Mouse (Mus musculus): Measurements from ENCODE around the gene Hddc3.

Gene Hddc3

DNA sequence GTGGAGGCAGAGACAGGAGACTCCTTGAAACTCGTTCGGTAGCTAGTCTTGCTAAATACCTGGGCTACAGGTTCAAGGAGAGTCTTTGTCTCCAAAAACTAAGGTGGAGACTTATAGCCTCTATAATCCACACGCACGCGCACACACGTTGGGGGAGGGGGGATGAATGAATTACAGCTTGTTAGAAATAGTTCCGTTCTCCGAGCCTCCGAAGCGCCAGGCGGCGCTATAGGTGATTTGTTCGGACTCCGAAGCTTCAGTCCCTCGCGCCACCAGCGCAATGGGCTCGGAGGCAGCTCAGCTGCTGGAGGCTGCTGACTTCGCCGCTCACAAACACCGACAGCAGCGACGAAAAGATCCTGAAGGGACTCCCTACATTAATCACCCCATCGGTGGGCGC is at the start of gene Hddc3:
Gene Hddc3 (plus strand): TSS at position 247 of the 400 bp plus-strand sequence.
- in situ Hi-C loops (cut with MboI; ENCODE audit: low pct_unique_long_range_greater_than_20kb in 1 of 2, low sequenced_read_pairs in 2 of 2, unreplicated experiment in 1 of 2) = loop anchor here in 1 of 2 experiments (5.0 kb wide), 1 partner anchor 34 kb away; no protein-coding TSS in a partner anchor

DNA sequence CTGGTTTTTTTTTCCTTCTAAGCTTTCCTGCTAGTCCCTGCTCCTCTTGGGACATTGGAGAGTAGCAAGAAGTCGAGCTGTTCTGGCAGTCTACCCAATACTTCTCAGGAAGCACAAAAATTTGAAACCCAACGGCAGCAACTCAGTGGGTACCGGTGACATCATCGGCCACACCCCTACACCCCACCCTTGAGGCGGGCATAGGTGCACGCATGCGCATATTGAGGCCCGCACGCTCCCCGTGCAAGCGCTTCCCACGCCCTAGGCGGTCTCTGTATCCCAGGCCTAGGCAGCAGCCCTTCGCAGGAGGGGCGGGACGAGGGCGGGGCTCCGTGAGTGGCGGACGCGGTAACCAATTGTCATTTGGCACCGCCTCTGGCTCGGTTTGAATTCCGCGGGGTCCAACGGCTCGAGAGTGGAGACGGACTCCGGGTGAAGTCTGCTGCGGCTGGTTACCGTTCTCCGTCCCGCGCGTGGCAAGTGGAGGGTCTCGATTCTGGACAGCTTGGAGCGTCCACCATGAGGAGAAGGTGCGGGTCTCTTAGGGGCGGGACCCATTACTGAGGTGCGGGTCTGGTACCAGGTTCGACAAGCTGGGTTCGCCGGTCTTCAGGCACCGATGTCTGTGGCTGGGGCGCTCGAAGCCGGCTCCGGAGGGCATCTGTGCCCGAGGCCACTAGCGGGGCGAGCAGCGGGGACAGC is 48.7 kb upstream of the Hddc3 start, which contains the start of gene Prc1:
Gene Prc1 (plus strand): TSS at position 389 of the 702 bp plus-strand sequence.
- in situ Hi-C loops (cut with MboI; ENCODE audit: low pct_unique_long_range_greater_than_20kb in 1 of 2, low sequenced_read_pairs in 2 of 2, unreplicated experiment in 1 of 2) = no loop called here

DNA sequence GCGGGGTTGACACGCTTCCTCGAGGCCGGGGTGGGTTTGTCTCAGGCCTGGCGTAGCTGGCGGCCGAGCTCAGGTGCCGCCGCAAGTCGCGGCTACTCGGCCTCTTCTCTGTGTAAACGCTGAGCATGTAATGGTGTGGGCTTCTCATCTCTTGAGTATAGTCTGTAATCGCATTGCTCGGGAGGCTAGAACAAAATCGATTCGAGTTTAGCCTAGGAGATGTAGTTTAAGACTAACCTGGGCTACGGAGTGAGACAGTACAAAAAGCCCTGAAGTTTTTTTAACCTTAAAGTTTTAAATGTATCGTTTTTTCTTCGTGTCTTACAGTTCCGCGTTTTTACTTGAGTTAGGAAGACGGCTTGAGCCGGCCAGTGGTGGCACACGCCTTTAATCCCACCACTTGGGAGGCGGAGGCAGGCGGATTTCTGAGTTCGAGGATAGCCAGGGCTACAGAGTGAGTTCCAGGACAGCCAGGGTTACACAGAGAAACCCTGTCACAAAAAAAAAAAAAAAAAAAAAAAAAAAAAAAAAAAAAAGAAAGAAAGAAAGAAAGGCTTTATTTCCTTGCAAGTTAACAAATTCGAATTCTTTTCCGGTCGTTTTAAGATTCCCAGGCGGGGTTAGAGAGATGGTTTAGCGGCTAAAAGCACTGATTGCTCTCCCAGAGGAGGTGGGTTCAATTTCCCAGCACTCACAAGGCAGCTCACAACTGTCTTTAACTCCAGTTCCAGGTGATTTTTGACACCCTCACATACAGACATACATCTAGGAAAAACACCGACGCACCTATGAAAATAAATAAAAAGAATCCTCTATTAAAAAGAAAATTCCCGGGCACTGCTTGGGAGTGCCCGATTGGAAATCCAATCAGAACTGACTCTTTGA is 47.9 kb upstream of the Hddc3 start:
- in situ Hi-C loops (cut with MboI; ENCODE audit: low pct_unique_long_range_greater_than_20kb in 1 of 2, low sequenced_read_pairs in 2 of 2, unreplicated experiment in 1 of 2) = no loop called here

DNA sequence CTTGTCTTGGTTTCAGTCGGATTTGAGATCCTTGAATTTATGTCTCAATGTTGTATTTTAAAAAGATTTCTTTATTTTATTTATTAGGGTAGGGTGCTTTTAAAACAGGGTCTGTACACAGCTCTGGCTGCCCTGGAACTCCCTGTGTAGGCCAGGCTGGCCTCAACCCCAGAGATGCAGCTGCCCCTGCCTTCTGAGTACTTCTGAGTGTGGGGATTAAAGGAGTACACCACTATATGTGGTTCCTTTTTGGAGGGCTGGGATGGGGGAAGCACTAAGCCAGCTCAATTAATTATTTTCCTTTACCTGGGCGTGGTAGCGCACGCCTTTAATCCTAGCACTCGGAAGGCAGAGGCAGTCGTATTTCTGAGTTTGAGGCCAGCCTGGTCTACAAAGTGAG is 46.4 kb upstream of the Hddc3 start:
- in situ Hi-C loops (cut with MboI; ENCODE audit: low pct_unique_long_range_greater_than_20kb in 1 of 2, low sequenced_read_pairs in 2 of 2, unreplicated experiment in 1 of 2) = no loop called here

DNA sequence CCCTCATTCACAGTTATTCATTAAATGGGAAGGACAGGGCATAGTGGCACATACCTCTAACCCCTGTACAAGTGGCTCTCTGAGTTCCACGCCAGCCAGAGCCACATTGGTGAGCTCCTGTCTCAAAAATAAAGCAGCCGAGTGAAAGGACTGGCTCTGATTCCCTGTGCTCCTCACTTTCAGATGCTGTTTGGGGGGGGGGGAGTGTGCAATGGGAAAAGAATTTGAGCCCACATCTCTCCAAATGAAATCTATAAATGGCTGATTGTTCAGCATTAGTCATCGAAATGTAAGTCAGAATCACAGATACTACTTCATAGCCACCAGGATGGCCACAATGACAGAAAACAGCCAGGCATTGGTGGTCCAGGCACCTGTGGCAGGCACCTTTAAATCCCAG is 45.9 kb upstream of the Hddc3 start:
- in situ Hi-C loops (cut with MboI; ENCODE audit: low pct_unique_long_range_greater_than_20kb in 1 of 2, low sequenced_read_pairs in 2 of 2, unreplicated experiment in 1 of 2) = no loop called here

DNA sequence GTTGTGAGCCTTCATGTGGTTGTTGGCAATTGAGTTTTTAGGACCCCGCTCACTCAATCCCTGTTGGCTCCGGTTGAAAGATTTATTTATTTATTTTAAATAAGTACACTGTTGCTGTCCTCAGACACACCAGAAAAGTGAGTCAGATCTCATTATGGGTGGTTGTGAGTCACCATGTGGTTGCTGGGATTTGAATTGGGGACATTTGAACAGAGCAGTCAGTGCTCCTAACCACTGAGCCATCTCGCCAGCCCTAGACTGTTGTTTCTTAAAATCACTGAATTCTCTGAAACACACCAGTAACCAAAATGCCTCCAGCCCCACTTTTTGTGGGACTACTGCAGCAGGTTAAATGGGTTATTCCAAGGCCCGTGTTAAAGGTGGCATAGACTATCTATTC is 44.1 kb upstream of the Hddc3 start:
- in situ Hi-C loops (cut with MboI; ENCODE audit: low pct_unique_long_range_greater_than_20kb in 1 of 2, low sequenced_read_pairs in 2 of 2, unreplicated experiment in 1 of 2) = no loop called here

DNA sequence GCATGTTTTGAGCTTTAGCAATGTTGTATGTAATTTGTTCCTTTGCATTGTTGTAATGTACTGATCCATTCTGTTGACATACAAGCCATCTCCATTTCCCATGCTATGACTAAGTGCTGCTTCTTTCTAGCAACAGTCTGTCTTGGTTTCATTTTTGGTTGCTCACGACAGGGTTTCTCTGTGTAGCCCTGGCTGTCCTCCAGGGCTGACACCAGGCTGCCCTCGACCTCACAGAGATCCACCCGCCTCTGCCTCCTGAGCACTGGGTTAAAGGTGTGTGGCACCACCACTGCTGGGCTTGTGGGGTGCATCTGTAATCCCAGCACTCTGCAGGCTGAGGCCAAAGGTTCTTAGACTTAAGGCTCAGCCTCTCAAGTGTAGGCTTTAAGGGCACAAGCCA is 43.3 kb upstream of the Hddc3 start:
- in situ Hi-C loops (cut with MboI; ENCODE audit: low pct_unique_long_range_greater_than_20kb in 1 of 2, low sequenced_read_pairs in 2 of 2, unreplicated experiment in 1 of 2) = no loop called here

DNA sequence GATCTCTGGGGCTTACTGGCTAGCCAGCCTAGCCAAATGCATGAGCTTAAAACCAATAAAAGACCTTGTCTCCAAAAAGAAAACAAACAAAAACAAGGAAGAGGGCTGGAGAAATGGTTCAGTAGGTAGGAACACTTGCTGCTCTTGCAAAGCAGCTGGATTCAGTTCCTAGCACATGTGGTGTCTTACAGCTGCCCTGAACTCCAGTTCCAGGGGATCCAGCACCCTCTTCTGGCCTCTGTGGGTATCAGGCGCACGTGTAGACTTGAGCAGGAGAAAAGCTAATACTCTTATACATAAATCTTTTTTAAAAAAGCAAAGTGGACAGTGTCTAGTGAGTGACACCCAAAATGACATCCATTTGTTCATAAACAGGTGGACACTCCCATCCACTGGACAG is 41.4 kb upstream of the Hddc3 start:
- in situ Hi-C loops (cut with MboI; ENCODE audit: low pct_unique_long_range_greater_than_20kb in 1 of 2, low sequenced_read_pairs in 2 of 2, unreplicated experiment in 1 of 2) = loop anchor here (10.0 to 25.0 kb wide), 3 partner anchors 614 to 864 kb away; no protein-coding TSS in a partner anchor

DNA sequence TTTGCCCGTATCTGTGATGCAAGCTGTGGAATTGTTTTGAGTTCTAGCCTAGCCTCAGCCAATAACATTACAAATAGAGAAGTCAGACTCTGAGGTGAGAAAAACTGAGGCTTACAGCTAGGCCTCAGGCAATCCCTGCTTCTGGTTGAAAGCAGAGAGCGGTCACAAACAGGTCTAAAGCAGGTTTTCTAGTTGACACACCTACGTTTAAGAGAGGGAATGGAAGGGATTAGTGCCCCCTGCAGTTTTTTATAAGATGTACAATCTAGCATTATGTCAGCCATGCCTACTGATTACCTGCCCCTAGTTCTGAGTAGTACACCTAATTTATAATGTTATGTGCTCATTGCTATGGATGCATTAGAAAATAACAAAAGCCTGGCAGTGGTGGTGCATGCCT is 35.1 kb upstream of the Hddc3 start:
- in situ Hi-C loops (cut with MboI; ENCODE audit: low pct_unique_long_range_greater_than_20kb in 1 of 2, low sequenced_read_pairs in 2 of 2, unreplicated experiment in 1 of 2) = loop anchor here (10.0 to 25.0 kb wide), 3 partner anchors 620 to 870 kb away; no protein-coding TSS in a partner anchor

DNA sequence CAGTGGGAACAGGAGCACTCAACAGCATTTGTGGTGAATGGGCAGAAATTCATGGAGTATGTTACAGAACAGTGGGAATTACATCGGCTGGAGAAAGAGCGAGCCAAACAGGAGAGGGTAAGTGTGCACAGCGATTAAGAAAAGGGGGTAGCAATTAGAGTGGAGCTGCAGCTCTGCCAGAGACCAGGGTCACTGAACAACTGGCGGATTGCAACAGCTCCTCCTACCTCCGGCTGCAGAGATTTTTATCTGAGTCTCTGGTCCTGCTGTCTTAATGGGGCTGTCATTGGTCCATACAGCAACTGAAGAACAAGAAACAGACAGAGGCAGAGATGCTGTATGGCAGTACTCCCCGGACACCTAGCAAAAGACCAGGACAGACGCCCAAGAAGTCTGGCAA is 32.1 kb upstream of the Hddc3 start:
- in situ Hi-C loops (cut with MboI; ENCODE audit: low pct_unique_long_range_greater_than_20kb in 1 of 2, low sequenced_read_pairs in 2 of 2, unreplicated experiment in 1 of 2) = loop anchor here in 1 of 2 experiments (25.0 kb wide), 2 partner anchors 623 to 873 kb away; no protein-coding TSS in a partner anchor

DNA sequence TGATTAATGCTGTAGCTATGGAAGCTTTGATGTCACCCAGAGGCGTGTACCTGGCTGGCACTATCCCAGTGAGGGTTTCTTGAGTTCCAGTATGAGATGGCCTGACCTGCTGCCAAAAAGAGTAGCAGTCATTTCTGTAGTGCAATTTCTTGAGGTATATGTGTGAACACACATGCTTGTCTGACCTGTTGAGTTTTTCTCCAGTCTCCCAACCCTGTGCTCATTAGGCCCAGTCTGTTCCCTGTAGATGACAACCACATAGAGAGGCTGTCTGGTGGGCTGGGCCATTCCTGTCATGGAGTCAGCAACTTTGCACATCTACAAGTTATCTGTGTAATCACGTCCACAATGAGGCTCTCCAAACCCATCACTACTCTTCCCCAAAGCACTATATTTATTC is 27.2 kb upstream of the Hddc3 start:
- in situ Hi-C loops (cut with MboI; ENCODE audit: low pct_unique_long_range_greater_than_20kb in 1 of 2, low sequenced_read_pairs in 2 of 2, unreplicated experiment in 1 of 2) = loop anchor here in 1 of 2 experiments (25.0 kb wide), 2 partner anchors 628 to 878 kb away; no protein-coding TSS in a partner anchor

DNA sequence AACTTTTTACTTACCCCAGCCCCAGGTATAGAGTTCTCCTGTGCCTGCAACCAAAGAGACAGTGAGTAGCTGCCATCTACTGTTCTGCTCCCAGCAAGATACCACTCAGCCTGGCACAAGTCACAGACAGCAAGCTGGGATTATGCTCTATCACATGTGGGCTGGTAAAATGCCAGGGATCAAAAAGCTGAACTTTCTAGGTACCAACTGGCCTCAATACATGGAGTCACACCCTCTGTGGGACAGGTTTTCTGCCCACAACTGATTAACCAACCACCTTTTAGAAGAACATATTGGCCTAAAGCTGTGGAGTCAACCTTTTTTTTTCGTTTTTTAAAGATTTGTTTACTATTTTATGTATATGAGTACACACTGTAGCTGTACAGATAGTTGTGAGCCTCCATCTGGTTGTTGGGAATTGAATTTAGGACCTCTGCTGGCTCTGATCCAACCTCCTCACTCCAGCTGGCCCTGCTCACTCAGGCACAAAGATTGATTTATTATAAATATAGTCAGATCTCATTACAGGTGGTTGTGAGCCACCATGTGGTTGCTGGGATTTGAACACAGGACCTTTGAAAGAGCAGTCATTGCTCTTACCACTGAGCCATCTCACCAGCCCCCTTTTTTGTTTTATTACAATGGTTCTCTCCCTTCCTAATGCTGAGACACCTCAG is 25.3 kb upstream of the Hddc3 start:
- in situ Hi-C loops (cut with MboI; ENCODE audit: low pct_unique_long_range_greater_than_20kb in 1 of 2, low sequenced_read_pairs in 2 of 2, unreplicated experiment in 1 of 2) = loop anchor here in 1 of 2 experiments (25.0 kb wide), 2 partner anchors 630 to 880 kb away; no protein-coding TSS in a partner anchor

DNA sequence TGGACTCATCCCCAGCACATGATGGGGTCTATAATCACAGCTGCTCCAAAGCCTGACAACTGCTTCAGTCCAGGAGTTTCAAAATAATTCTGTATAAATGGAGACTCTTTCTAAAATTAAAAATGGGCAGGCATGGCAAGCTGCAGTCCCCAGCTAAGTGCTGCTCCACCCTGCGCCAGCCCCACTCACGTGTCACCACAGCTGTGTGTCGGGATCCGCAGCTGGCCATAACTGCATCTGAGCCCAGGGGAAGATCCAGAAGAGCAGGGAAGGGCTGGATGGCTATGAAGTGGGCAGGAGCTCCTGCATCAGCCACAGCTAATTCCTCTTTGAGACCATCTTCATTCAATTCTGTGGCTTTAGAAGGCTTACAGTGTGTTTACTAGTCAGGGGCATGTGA is 24.2 kb upstream of the Hddc3 start:
- in situ Hi-C loops (cut with MboI; ENCODE audit: low pct_unique_long_range_greater_than_20kb in 1 of 2, low sequenced_read_pairs in 2 of 2, unreplicated experiment in 1 of 2) = loop anchor here in 1 of 2 experiments (25.0 kb wide), 2 partner anchors 631 to 881 kb away; no protein-coding TSS in a partner anchor

DNA sequence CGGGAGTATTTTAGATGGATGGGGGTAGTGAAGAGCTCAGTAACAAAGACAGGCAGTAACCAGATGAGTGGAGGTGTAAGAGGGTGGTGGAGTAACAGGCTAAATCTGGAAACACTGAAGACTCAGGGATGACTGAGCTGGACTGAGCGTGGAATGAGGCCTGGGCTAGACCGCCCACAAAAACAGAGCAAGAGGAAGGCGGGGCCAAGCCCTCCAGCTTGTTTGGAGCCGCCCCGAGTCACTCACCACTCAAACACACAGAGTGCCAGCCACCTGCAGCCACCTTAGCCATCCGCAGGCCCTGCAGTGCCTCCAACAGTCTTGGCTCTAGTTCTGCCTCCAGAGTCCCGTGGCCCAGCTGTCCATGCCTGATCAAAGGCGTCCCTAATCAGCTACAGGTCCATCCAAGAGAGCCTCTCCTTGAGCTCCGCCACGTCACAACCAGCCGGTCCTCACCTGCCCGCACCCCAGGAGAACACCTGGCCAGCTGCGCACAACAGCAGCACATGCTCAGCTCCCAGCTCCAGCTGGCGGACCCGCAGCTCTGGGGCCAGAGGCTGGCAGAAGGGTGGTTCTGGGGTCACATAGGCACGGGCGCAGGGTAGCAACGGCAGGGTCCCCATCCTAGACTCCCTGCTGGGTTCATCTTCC is 22.9 kb upstream of the Hddc3 start:
- in situ Hi-C loops (cut with MboI; ENCODE audit: low pct_unique_long_range_greater_than_20kb in 1 of 2, low sequenced_read_pairs in 2 of 2, unreplicated experiment in 1 of 2) = loop anchor here in 1 of 2 experiments (25.0 kb wide), 2 partner anchors 633 to 883 kb away; no protein-coding TSS in a partner anchor

DNA sequence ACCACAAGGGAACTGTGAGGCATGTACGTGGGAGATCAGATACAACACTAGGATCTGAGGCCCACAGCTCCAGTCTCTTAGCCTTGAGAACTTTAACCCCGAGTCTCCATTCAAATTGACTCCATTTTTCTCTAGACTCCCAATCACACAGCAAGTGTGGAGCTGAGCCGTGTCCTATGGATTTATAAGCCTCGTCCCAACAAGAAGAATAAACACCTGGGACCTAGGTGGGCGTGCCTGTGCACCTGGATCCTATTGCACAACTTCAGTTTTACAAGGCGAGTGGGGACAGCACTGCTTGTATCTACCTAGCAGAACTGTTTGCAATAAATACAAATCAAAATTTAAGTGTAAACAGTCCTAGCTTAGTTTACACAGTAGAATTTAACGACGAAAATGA is 19.6 kb upstream of the Hddc3 start:
- in situ Hi-C loops (cut with MboI; ENCODE audit: low pct_unique_long_range_greater_than_20kb in 1 of 2, low sequenced_read_pairs in 2 of 2, unreplicated experiment in 1 of 2) = loop anchor here in 1 of 2 experiments (25.0 kb wide), 2 partner anchors 636 to 886 kb away; no protein-coding TSS in a partner anchor

DNA sequence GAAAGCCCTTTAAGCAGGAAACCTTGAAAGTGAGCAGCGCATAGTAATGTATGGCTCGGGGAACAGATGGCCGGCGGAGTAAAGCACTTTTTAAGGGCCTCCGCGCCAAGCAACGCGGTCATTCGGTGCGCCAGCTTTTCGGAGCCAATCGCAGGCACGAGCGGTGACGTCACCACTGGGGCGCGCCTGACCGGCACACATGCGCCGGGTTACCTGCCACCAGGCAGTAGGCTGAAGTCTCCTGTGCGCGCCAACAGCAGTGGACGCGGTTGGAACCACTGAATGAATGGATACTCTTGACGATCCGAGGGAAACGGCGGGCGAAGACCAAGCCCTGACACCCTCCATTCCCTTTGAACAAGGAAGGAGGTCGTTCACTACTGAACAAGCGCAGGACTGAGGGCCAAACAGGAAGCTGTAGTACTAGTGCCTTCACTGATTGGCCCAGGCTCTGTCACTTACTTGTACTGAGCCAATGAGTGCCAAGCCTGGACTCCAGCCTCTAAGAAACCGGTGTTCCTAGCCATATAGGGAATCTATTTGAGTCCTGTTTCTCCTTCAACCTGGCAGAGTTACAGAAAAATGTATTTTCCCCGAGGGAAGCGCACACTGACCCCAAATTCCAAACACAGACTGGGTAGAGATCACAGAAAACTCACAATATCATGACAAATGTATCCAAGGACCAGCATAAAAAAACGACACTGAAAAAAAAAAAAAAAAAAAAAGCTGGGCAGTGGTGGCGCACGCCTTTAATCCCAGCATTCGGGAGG is 18.7 kb upstream of the Hddc3 start, which contains the start of gene Rccd1:
Gene Rccd1 (minus strand): TSS at position 412 of the 773 bp plus-strand sequence.
- in situ Hi-C loops (cut with MboI; ENCODE audit: low pct_unique_long_range_greater_than_20kb in 1 of 2, low sequenced_read_pairs in 2 of 2, unreplicated experiment in 1 of 2) = loop anchor here in 1 of 2 experiments (25.0 kb wide), 2 partner anchors 637 to 887 kb away; no protein-coding TSS in a partner anchor

DNA sequence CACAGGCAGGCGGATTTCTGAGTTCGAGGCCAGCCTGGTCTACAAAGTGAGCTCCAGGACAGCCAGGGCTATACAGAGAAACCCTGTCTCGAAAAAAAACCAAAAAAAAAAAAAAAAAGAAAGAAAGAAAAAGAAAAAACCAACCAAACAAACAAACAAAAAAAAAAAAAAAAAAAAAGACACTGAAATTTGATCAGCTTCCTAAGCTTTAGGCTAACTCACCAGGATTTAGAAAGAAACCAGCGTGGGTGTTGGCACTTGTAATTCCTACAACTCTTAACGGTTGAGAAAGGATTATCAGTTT is 18.1 kb upstream of the Hddc3 start:
- in situ Hi-C loops (cut with MboI; ENCODE audit: low pct_unique_long_range_greater_than_20kb in 1 of 2, low sequenced_read_pairs in 2 of 2, unreplicated experiment in 1 of 2) = loop anchor here in 1 of 2 experiments (25.0 kb wide), 2 partner anchors 637 to 887 kb away; no protein-coding TSS in a partner anchor
